Mouse (Mus musculus): ENCODE data around the gene Pafah2.
A peak's percentile ranks its signal among the peaks of the same experiment; 100 is the strongest.
"Not testable (repeated sequence)": the region's sequence is repeated elsewhere in the genome, so short reads cannot be mapped to it uniquely, and the experiment has no call there.

The Pafah2 gene

DNA sequence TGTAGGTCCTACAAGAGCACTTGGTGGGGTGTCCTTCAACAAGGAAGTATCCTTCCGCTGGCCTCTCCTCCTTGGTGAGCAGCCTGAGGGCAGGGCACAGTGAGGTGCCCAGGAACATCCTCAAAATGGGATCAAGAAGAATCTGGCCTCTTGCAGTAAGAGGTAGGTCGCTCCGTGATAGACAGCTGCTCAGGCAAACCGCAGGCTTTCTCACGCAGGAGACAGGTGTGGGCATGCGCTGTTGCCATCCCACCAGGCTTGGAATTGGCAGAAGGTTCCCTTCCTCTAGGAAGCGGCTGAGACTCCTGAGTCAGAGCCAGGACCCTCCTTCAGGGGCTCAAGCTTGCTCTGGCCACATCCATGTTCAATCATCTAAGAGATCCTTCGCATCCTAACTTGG lies 22.8 kb upstream of the Pafah2 start:
- no peak for DNase-seq (ENCODE audit: low spot score)

DNA sequence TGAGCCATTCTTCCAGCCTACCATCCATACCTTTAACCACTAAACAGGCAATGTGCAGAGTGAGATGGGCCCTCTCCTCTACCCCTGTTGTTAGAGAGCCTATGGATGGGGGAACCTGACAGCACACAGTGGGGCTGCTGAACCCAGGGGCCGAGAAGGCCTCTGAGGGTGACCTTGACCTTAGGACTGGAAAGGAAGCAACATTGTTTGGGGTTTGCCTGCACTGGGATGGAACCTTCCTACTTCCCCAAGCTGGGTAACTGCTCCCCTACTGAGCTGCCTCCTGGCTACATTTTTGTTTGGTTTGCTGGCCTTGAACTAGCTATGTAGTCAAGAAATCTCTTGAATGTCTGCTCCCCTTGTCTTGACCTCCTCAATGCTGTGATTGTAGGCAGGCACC lies 21.8 kb upstream of the Pafah2 start:
- no peak for DNase-seq (ENCODE audit: low spot score)

DNA sequence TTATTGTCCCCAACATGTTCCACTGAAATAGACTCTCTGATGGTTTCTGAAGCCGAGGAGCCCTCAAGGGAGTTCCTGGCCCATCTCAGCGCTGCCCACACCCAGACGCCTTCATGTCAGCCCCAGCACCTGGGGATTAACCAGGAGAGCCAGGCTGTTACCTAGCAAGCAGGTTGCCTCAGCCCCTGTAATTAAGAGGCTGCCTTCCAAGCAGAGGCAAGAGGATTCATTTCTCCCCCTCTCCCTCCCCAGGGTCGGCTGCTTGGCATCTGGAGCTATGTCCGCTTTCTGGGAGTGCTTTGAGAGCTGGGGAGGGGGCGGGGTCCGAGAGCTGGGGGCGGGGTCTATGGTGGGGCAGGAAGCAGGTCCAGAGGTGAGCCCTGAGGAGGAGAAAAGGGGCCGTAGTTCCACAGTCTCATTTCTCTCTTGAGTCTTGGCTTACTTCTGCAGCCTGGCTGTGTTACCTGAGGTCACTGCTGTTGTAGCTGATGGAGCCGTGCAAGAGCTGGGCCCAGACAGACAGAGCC lies 18.0 kb upstream of the Pafah2 start:
- DNase-seq (ENCODE audit: low spot score) = no peak

DNA sequence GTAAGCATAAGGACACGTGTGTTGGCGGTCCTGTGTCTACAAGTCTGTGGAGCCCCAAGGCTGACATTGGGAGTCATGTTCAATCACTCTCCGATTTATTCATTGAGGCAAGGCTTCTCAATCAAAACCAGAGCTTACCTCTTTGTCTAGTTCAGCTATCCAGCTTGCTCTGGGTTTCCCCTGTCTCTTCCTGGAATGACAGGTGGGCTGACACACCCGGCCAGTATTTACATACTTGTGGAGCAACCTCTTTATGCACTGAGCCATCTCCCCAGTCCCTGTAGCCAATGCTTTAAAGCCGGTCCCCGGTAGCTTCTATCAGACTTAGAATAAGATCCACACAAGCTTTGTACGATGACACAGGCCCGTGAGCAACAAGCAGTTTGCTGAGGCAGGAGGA lies 16.6 kb upstream of the Pafah2 start:
- DNase-seq (ENCODE audit: low spot score) = no peak

DNA sequence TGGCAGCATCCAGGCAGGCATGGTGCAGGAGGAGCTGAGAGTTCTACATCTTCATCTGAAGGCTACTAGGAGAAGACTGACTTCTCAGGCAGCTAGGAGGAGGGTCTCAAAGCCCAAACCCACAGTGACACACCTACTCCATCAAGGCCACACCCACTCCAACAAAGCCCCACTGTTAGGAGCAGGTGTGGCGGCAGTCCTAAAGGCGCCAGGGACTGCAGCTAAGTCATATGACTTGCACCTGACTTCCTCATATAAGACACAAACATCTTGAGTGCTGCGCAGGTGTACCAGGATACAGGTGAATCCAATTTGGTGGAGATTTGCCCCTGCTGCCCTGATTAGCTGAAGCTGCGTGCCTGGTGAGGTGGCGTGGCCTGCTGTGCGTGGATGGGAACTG lies 12.4 kb upstream of the Pafah2 start, which contains the start of gene Extl1:
Gene Extl1, minus strand, starts transcription at position 101 of the 400 bp plus-strand sequence.
- not testable (repeated sequence) for DNase-seq (ENCODE audit: low spot score)

DNA sequence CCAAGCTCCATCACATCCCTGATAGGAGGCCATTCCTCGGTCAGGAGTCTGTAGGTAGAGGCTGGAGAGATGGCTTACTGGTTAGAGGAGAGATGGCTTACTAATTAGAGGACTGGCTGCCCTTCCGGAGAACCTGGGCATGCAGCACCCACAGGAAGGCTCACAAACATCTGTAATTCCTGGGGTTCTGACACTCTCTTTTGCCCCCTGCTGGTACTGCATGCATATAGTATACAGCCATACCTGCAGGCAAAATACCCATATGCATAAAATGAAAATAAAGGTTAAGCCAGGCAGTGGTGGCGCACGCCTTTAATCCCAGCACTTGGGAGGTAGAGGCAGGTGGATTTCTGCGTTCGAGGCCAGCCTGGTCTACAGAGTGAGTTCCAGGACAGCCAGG lies 8.9 kb upstream of the Pafah2 start:
- DNase-seq (ENCODE audit: low spot score) = no peak

DNA sequence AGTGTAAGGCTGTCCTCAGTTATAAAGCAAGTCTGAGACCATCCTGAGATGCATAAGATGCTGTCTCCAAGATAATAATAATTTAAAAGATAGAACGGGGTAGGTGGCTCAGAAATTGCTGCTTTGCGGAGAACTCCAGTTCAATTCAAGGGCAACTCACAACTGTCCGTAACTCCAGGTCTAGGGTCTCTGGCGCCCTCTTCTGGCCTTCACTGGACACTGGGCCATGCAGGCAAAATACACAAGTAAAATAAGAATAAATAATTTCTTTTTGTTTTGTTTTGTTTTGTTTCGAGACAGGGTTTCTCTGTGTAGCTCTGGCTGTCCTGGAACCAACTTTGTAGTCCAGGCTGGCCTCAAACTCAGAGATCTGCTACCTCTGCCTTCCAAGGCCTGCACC lies 7.7 kb upstream of the Pafah2 start:
- peak; percentile 47 for DNase-seq (ENCODE audit: low spot score)

DNA sequence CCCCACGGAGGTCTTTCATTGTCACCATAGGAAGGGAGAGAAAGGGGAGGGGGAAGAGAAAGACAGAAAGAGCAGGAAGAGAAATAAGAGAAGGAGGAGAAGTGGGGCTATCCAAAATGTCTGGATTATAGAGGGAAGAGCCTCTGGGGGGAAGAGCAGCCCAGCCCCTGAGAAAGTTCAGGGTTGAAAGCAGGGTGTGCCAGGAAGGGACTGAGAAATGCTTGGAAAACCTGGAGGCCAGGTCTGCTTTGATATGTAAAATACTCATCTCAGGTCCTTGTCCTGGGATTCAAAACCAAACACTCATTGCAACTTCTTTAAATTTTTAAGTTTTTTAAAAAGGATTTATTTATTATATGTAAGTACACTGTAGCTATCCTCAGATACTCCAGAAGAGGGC lies 4.5 kb upstream of the Pafah2 start:
- no peak for DNase-seq (ENCODE audit: low spot score)

DNA sequence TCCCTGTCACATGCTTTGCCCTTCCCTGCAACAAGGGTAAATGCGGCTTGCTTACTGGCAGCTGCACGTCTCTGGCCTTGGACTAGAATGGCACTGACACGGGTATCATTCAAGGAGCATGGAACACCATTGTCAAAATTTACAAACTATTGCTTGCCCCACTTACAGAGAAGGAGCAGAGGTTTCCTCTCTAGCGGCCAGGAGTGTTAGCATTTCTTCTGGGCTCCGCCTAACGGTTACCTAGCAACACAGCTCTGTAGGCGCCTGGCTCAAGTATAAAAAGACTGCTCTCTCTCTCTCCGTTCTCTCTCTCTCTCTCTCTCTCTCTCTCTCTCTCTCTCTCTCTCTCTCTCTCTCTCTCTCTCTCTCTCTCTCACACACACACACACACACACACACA lies 3.5 kb upstream of the Pafah2 start:
- DNase-seq (ENCODE audit: low spot score) = no peak

DNA sequence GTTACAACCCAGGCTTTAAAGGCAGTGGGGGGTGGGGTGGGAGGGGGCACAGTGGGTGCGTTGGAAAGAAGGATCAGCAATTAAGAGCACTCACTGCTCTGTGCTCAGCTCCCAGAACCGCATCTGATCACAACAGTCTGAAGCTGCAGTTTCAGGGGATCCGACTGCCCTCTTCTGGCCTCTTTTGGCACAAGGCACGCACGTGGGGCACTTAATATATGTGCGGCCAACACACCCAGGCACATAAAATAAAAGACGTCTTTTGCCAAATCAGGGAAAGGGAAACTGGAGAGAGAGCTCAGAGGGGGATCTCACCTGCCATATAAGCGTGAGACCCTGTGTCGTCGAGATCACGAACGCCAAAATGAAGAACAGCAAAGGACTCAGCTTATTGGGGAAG lies 3.1 kb upstream of the Pafah2 start:
- DNase-seq (ENCODE audit: low spot score) = no peak

DNA sequence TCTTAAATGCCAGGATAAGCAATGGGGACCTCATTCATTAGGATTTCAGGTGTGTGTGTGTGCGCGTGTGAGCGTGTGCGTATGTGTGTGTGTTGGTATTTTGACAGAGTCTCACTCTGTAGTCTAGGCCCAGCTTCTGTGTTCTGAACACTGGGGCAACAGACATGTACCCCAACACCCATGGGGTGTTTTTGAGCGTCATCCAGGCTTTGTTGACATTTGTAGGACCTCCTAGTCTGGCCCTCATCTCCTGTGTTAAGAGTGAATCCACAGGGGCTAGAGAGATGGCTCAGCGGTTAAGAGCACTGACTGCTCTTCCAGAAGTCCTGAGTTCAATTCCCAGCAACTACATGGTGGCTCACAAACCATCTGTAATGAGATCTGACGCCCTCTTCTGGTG lies 978 bp upstream of the Pafah2 start:
- DNase-seq (ENCODE audit: low spot score) = no peak

DNA sequence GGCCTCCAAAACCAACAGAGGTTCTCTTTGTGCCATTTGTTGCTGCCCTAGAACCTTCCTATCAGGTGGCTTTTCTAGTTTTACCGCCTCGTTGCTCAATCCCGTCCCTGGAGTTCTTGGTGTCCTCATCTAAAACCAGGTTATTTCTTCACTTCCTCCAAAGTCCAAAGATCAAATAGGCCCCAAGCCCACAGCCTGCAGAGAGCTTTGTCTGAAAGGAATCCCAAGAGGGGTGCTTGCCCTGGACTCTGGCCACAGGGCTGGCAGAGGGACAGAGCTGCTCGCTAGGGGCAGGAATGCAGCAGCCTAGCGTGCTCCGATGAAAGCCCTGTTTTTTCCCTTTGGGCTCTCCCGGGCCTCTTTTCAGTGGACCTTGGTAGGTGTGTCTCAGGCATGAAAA lies 1.0 kb downstream of the Pafah2 start:
- DNase-seq (ENCODE audit: low spot score) = no peak

DNA sequence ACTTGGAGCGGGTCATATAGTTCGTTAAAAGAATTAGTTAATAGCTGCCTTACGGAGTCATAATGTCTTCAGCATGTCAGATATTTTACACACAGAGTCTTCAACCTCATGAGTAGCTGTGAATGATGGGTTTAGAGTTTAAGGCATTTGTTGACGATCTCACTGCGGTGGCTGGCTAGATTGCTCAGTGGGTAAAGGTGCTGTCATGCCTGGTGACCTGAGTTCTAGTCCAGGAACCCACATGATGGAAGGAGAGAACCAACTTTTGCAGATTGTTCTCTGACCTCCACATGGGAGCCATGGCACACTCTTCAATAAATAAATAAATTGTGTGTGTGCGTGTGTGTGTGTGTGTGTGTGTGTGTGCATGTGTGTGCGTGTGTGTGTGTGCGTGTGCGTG lies 1.6 kb downstream of the Pafah2 start:
- DNase-seq (ENCODE audit: low spot score) = no peak

DNA sequence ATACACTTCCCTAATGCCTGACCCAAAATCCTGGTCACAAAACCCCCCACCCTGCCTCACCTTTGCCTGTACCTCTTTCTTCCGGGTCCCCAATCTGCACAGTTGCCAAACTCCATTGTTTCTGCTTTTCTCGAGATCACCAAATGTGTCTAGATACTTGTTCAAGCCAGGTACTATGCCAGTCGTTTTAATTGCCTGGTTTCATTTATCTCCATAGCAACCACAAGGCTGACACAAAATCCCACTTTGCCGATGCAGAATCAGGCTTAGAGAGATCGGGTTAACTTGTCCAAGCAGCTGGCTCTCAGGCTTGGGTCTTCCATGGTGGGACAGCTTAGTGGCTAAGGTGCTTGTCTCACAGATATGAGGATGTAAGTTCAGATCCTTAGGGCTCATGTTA lies 4.1 kb downstream of the Pafah2 start:
- DNase-seq (ENCODE audit: low spot score) = no peak

DNA sequence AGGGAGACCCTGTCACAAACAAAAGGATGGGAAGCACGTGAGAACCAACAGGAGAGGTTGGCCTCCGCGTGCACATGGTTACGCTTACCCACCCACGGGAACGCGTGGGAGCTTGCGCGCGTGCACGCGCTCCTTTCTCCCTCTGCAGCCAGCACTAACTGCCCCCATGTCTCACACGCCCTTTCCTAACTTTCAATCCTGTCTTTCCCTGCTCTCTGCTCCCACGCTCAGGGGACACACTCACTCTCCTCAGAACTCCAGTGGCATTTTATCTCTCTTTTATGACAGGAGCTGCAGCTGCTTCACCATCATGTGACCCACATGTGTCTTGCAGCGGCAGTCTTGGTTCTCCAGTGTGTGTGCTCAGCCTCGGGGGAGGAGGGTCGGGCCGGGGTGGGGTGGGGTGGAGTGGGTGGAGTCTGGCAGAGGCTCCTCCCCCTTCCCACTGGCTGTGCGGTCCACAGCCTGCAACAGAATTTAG lies 5.1 kb downstream of the Pafah2 start:
- no peak for DNase-seq (ENCODE audit: low spot score)

DNA sequence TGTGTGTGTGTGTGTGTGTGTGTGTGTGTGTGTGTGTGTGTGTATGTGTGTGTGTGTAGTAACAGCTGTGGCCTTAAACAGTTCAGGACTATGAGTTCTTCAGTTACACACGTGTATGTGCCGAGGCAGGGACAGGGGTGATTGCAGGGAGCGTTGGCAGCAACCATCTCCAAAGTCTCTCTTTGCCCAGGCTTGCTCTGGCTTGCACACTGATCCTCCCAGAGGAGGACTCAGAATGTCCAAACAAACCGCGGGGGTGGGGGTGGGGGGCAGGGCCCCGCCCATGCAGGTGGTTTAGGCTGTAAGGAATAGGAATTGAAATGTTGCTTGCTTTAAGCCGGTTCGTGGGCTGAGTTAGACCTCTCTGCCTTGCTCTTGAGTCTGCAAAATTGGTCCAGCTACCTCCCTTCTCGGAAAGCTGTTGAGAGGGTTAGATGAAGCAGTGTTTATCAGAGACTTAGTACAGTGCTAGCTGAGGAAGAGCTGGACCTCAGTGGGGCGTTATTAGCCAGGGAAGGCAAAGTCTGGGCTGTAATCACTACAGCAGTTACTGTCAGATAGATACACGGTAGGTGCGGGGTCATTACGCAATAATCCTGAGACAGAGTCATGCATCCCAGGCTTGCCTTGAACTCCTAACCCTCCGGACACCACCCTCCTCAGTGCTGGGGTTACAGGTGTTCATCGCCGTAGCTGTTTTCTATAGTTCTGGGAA lies 5.9 kb downstream of the Pafah2 start:
- no peak for DNase-seq (ENCODE audit: low spot score)

DNA sequence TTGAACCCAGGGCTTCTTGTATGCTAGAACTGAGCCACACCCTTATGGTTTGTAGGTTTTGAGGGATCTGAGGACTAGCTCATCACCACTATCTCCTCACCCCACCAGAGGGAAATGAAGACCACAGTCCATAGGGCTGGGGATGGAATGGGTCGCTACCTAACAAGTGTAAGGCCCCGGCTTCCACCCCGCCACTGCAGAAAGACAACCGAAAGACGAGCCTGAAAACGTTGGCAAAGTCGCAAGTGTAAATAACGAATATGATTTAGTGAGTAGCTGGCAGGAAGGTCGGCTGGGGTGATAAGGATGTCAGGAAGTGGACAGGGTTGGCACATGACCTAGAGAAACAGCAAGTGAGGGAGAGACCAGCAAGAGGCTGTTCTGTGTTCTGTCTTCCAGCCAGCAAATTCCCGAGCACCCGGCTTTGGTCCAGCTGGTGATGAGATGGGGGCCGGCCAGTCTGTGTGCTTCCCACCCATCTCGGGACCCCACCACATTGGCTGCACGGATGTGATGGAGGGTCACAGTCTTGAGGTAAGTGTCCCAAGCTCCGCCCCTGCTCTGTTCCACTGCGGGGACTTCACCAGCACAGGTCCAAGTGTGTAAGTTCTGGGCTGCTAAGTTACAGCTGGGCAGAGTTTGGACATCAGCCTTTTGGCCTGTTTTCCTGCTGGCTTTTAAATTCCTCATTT lies 6.6 kb downstream of the Pafah2 start:
- DNase-seq (ENCODE audit: low spot score) = no peak

DNA sequence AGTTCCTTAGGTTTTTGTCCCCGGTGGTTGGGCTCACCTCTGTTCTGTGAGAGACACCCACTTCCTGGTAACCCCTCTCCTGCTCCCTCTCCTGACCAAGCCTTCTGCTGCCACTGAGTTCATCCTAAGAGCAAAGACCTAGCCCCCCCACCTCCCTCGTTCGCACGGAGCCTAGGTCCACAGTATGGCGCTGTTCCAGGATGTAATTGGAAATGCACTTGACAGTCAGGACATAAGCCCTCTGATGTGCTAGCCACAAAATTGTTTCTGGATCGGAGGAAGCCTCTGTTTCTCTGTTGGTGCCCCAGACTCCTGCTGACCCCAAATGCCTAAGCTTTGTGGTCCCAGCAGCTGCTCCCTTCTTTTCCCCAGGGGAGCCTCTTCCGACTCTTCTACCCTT lies 7.6 kb downstream of the Pafah2 start:
- no peak for DNase-seq (ENCODE audit: low spot score)

DNA sequence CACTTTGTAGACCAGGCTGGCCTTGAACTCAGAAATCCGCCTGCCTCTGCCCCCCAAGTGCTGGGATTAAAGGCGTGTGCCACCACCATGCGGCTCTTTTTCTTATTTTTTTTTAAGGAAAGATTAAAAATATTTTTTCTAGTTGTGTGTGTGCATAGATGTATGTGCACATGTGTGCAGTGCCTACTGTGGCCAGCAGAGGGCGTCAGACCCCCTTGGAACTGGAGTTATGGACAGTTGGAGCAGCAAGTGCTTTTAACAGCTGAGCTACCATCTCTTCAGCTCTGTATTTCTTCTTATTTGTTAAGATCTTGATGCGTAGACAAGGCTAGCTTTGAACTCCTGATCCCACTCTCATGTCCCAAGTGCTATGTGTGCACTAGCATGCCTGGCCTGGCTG lies 13.2 kb downstream of the Pafah2 start:
- no peak for DNase-seq (ENCODE audit: low spot score)

DNA sequence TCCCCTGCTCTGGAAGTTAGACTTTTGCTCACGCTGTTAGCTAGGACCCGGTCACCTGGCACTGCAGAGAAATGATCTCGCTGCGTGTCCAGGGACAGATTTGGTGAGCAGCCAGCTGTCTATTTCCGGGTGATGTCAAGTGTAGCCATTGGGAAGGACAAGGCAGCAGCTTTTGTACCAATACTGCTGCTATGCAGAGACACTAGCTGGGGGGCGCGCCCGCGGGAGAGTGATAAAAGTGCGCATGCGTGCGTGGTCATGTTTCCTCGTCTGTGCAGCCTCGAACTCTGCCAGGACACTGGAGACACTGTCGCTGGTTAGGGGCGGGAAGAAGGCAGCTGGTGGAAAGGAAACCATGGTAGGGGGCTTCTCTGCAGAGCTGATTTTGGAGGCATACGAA lies 20.1 kb downstream of the Pafah2 start:
- DNase-seq (ENCODE audit: low spot score) = no peak

DNA sequence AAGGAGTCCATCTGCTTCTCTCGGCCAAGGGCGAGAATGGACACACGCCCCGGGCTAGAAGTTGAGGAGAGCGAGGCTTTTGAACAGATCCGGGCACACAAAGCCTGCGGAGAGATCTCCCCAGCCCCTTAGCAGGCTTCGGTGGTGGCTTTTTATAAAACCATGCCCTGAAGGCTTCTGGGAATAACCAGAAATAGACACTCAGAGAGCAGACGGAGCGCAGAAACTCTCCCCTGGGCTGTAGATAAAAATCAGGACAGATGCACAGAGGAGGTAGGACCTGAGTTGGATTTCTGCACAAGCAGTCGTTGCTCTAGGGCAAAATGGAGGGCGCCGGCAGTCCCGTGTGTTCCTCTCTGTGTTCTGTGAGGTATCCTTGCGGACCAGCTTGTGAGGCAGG lies 20.5 kb downstream of the Pafah2 start:
- no peak for DNase-seq (ENCODE audit: low spot score)

DNA sequence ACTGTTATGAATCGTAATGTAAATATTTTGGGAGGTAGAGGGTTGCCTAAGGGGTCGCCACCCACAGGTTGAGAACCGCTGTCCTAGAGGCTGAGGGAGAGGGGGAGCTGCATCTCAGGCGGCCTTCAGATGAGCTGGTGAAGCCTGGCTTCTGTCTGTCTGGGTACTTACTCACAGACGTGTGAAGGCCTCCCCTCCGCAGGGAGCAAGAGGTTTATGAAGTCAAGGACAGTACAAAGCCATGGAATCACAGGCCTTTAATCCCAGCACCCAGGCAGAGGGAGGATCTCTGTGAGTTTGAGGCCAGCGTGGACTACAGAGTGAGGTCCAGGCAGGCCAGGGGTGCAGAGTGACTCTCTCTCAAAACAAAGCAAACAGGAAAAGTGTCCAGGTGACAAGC lies 21.0 kb downstream of the Pafah2 start:
- no peak for DNase-seq (ENCODE audit: low spot score)

DNA sequence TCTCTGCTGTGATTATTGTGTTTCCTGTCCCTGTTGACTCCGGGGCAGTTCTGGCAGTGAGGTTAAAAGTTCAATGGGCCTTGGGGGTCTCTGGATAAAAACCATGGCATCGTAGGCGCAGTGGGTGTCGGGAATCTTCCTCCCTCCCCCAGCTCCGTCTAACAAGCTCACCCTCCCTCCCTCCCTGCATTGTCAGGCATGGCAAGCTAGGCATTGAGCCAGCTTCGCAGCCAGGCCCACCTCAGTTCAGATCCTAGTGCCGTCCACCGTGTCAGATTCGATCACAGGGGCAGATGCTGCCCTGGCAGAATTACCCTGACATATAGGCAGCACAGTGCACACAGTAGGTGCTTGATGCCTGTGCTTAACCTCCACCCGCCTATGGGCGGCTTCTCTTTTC lies 25.9 kb downstream of the Pafah2 start:
- DNase-seq (ENCODE audit: low spot score) = no peak

DNA sequence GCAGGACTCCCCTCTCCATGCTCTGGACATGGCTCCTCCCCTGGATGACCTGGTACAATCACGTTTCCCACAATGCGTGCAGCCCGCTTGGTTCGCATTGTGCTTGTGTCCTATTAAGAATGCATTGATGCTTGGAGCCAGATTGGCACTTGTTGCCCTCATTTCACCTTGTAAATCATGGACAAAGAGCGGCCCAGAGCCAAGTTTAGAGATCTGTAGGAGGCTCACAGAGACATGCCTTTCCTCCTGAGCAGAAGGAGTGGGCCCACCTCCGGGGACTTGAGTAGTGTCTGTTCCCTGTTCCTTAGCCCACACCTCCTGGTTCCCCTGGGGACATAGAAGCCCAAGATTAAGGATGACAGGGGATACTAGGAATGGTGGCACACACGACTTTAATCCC lies 27.8 kb downstream of the Pafah2 start:
- DNase-seq (ENCODE audit: low spot score) = no peak

Data from spleen, adult 12 weeks (tissue).